Mouse (Mus musculus) intestine, postnatal 0 days (tissue): ENCODE measurements around the gene Frmpd4. TPM values are rescaled to one million over a fixed set of nuclear protein-coding genes. Genes with fewer than 3 reads are reported as not detected.

Experiments used
- ATAC-seq: fragments of 200-750 bp; cut with Nextera tagmentation; 2 replicates; pipeline ENCODE4 v1.8.0; 2017; ENCODE audit warnings: mild to moderate bottlenecking, moderate TSS enrichment, moderate library complexity
- H3K27ac ChIP-seq: fragments of 300-500 bp; sonication (generic); 2 replicates; pipeline ENCODE4 v1.5.1; 2014; ENCODE audit warnings: mild to moderate bottlenecking, low read depth, low read length, moderate library complexity
- H3K27me3 ChIP-seq: fragments of 300-500 bp; sonication (generic); replicated peaks from 2 replicates; pipeline ENCODE4 v1.6.1; 2014; ENCODE audit warnings: low read length, mixed read lengths; ENCODE audit not compliant: control insufficient read depth, insufficient read depth
- H3K36me3 ChIP-seq: fragments of 300-500 bp; sonication (generic); 2 replicates; pipeline ENCODE4 v1.6.1; 2014; ENCODE audit warnings: mild to moderate bottlenecking, moderate library complexity; ENCODE audit not compliant: control insufficient read depth, insufficient read depth
- H3K4me1 ChIP-seq: fragments of 300-500 bp; sonication (generic); replicated peaks from 2 replicates; pipeline ENCODE4 v1.6.1; 2014; ENCODE audit warnings: antibody characterized with exemption, low read length, mixed read lengths; ENCODE audit not compliant: control insufficient read depth, insufficient read depth
- H3K4me2 ChIP-seq: fragments of 300-500 bp; sonication (generic); replicated peaks from 2 replicates; pipeline ENCODE4 v1.6.1; 2014; ENCODE audit warnings: low read depth, mild to moderate bottlenecking, moderate library complexity
- H3K4me3 ChIP-seq: fragments of 300-500 bp; sonication (generic); 2 replicates; pipeline ENCODE4 v1.5.1; 2014; ENCODE audit warnings: low read depth, low read length
- H3K9ac ChIP-seq: fragments of 300-500 bp; sonication (generic); 2 replicates; pipeline ENCODE4 v1.6.1; 2014; ENCODE audit warnings: mild to moderate bottlenecking, low read depth, low read length
- H3K9me3 ChIP-seq: fragments of 300-500 bp; sonication (generic); 2 replicates; pipeline ENCODE4 v1.6.1; 2016; ENCODE audit warnings: mixed run types; ENCODE audit not compliant: control insufficient read depth
- CTCF ChIP-seq: sonication (generic); IDR thresholded peaks from 2 replicates; pipeline ENCODE4 v1.5.1; 2016; ENCODE audit warnings: low read depth, mild to moderate bottlenecking, control low read depth, antibody characterized with exemption, moderate library complexity
- WGBS: fragments of 180-500 bp; shearing (Covaris S2); extraction: QIAGEN DNeasy Blood & Tissue Kit; methylation state at CpG from one replicate; pipeline ENCODE4 v1.1.7; 2014; 5-methylcytosine and 5-hydroxymethylcytosine counted together
- polyA plus RNA-seq: library from polyadenylated mRNA; unstranded; fragments of >200 nt; fragmentation: Nextera tagmentation; extraction: Ambion mirVana; gene quantifications from 2 replicates; pipeline ENCODE4 v1.2.1, GENCODE M21; 2015

Gene Frmpd4
- polyA plus RNA-seq, 1 experiment from 2014 or later: 0.09 TPM

DNA sequence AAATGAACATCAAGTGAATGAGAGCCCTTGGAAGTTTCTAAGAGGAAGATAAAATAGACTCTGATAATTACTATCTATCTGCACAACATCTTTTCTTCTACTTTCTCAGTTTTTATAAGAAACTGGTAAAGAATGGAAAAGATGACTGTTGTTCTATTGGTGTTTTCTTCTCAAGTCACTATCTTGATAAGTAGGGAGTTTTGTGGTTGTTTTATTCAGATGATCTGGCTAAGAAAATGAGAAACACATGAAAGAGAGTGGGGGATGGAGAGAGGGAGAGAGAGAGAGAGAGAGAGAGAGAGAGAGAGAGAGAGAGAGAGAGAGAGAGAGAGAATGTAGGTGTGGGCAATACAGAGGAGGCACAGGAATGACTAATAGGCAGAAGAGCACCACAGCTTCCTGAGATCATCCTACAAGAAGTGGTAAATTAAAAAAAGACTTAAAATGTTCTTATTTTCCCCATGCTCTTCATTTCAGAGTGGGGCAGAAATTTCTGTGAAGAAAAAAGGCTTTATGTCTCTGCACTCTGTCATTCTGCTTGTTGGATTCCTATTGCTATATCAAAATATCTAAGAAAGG, 979.3 kb downstream of the Frmpd4 start:
- Histone ChIP-seq H3K9ac (no peak overlapping the region), H3K27ac (no peak overlapping the region), H3K4me3 (no peak overlapping the region), H3K4me2 (no peak overlapping the region), H3K36me3 (no peaks in the 10 kb centered on the region), H3K4me1 (no peaks in the 10 kb centered on the region), H3K27me3 (no peaks in the 10 kb centered on the region), H3K9me3 (no peaks in the 10 kb centered on the region)
- TF ChIP-seq CTCF: no peak
- ATAC-seq: no peak

- 80% methylated on average over 3 of the region's 3 CpGs for WGBS
- no peaks in the 10 kb centered on the region for H3K4me1 ChIP-seq
- H3K4me2 ChIP-seq: no peak overlapping the region
- H3K4me3 ChIP-seq: no peak overlapping the region
- H3K36me3 ChIP-seq: no peaks in the 10 kb centered on the region
- H3K27me3 ChIP-seq: no peaks in the 10 kb centered on the region; the same call in 1 of the 2 replicates
- no peak for ATAC-seq
- no peak overlapping the region for H3K9ac ChIP-seq
- TF ChIP-seq CTCF: no peak
- no peaks in the 10 kb centered on the region for H3K9me3 ChIP-seq
- no peak overlapping the region for H3K27ac ChIP-seq
Observed at GRCm38 (mm10) chrX:167552827-167553226, 1024.2 kb downstream of the Frmpd4 start.

DNA sequence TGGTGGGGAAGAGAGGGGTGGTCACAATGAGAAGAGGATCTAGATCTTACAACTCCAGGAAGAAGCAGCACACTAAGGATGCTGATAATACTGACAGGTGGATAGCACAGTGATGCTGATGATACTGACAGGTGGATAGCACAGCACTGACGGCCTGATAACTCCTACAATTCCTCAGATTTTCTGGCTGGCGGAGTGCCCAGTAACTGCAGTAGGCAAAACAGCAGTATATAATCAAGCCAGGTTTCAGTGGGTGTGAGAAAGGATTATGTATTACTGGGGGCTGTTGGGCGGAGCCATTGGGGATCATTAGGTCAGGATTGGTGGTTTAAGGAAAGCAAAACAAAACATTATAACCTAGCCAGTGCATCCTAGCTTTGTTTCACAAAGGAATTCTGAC, 1053.9 kb downstream of the Frmpd4 start:
- H3K36me3 ChIP-seq: no peaks in the 10 kb centered on the region
- H3K9me3 ChIP-seq: no peaks in the 10 kb centered on the region
- no peak overlapping the region for H3K4me3 ChIP-seq
- H3K27ac ChIP-seq: no peak overlapping the region
- ATAC-seq: no peak
- no peak overlapping the region for H3K4me2 ChIP-seq
- 78% methylated on average over 3 of the region's 3 CpGs for WGBS
- no peak for TF ChIP-seq CTCF
- no peaks in the 10 kb centered on the region for H3K4me1 ChIP-seq
- H3K27me3 ChIP-seq: no peaks in the 10 kb centered on the region
- no peak overlapping the region for H3K9ac ChIP-seq

DNA sequence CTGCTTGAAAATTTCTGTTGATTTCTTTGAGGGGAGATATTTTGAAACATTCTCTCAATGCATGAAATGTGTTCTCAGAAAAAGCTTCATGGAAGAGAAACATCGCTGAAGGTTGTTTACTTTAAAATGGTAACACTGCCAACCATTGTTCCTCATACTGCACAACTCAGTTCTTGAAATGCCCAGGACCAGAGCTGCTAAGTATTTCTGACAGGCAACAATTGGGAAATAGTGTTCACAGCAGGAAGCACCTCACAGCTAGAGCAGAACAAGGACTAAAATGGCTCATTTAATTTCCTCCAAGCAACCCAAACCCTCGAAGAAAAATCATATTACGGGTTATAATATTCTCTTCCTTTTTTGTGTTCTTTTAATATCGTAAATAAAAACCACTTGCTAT, 1054.5 kb downstream of the Frmpd4 start:
- H3K4me2 ChIP-seq: no peak overlapping the region
- no peak overlapping the region for H3K9ac ChIP-seq
- H3K36me3 ChIP-seq: no peaks in the 10 kb centered on the region
- H3K27me3 ChIP-seq: no peaks in the 10 kb centered on the region
- no peak overlapping the region for H3K4me3 ChIP-seq
- H3K9me3 ChIP-seq: no peaks in the 10 kb centered on the region
- H3K27ac ChIP-seq: no peak overlapping the region
- no peak for TF ChIP-seq CTCF
- no peak for ATAC-seq
- no peaks in the 10 kb centered on the region for H3K4me1 ChIP-seq
- 76% methylated on average over 4 of the region's 4 CpGs for WGBS

DNA sequence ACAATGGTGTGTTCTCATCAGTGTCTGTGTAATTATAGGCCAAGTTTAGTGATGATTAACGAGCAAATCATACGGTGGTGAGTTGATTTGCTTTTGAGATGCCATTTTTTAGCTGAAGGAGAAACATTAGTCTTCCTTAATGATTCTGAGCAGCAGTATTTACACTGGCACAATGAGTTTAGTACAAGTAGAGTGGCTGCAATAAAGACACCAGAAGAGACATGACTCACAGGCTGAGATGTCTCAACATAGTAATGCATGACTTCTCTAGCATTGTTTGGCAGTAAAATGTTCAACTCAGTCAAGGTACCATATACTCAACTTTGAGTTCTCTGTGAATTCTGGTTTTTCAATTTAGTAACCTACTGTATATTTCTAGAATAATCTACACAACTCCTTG, 1058.6 kb downstream of the Frmpd4 start:
- H3K36me3 ChIP-seq: no peaks in the 10 kb centered on the region
- no peak overlapping the region for H3K4me2 ChIP-seq
- WGBS: 85% methylated on average over 2 of the region's 2 CpGs
- ATAC-seq: no peak
- TF ChIP-seq CTCF: no peak
- no peak overlapping the region for H3K4me3 ChIP-seq
- H3K27me3 ChIP-seq: no peaks in the 10 kb centered on the region
- no peaks in the 10 kb centered on the region for H3K9me3 ChIP-seq
- no peak overlapping the region for H3K9ac ChIP-seq
- H3K27ac ChIP-seq: no peak overlapping the region
- H3K4me1 ChIP-seq: no peaks in the 10 kb centered on the region

DNA sequence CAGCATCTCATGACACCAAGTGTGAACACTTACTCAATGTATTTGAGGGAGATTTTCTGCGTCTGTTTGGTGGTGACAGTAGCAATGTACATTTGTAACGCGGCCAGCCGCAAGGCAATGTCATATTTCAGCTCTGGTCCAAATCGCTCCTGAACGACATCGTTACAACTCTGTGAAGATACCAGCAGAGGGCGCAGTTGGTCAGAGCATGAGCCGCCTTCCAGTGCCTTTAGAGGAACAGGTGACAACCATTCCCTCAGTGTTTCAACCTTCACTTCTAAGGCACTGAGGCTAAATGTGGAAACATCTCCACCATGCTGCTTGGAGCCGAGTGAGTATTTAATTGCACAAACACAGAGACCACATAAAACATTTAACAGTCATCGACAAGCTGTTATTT, 1079.3 kb downstream of the Frmpd4 start:
- Histone ChIP-seq H3K9me3 (no peaks in the 10 kb centered on the region), H3K4me1 (no peaks in the 10 kb centered on the region), H3K4me3 (no peak overlapping the region), H3K4me2 (no peak overlapping the region), H3K27me3 (no peaks in the 10 kb centered on the region), H3K36me3 (no peaks in the 10 kb centered on the region), H3K27ac (no peak overlapping the region), H3K9ac (no peak overlapping the region)
- peak; percentile 49; the same call in 1 of the 2 replicates for ATAC-seq
- TF ChIP-seq CTCF: peak; percentile 85
- WGBS: 28% methylated on average over 11 of the region's 11 CpGs

GRCm38 (mm10) chrX:167492265-167492664, 1084.8 kb downstream of the Frmpd4 start:
- ATAC-seq: no peak
- WGBS: 88% methylated on average over 1 of the region's 1 CpGs

More at GRCm38 (mm10) chrX:167492265-167492664, 1084.8 kb downstream of the Frmpd4 start:
- Histone ChIP-seq H3K9me3 (no peaks in the 10 kb centered on the region), H3K9ac (no peak overlapping the region), H3K4me1 (no peaks in the 10 kb centered on the region), H3K27ac (no peak overlapping the region), H3K4me3 (no peak overlapping the region), H3K4me2 (no peak overlapping the region), H3K36me3 (no peaks in the 10 kb centered on the region), H3K27me3 (no peaks in the 10 kb centered on the region)
- no peak for TF ChIP-seq CTCF
